Mouse (Mus musculus): ENCODE data around the gene Gm20388. TPM values are rescaled to one million over a fixed set of nuclear protein-coding genes. Genes with fewer than 3 reads are reported as not detected.
A peak's percentile ranks its signal among the peaks of the same experiment; 100 is the strongest.
"Not testable (repeated sequence)": the region's sequence is repeated elsewhere in the genome, so short reads cannot be mapped to it uniquely, and the experiment has no call there.

Gene Gm20388
- polyA plus RNA-seq, 1 experiment from 2014 or later = not detected

DNA sequence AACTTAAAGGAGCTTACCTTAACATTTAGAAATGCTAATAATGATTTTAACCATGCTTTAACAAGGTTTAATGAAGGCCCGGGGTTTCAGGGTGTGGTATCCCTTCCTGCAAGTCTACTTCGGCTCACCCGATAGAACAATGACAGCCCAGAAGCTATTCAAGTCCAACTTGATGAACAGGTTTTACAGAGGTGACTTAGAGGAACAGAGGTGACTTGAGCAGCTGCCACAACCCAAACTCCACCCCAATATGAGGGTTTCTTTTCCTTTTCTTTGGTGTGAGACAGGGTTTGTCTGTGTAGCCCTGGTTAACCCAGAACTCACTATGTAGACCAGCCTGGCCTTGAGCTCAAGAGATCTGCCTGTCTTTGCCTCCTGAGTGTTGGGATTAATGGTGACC lies 4083.4 kb downstream of the Gm20388 start:
- Histone ChIP-seq H3K4me3 (ENCODE audit: low read length) (no peak overlapping the region), H3K4me1 (replicated peaks; ENCODE audit: control insufficient read depth, insufficient read depth, low read length) (no peaks in the 10 kb centered on the region), H3K27ac (ENCODE audit: low read length) (peak overlapping the region; percentile 73), H3K36me3 (ENCODE audit: control insufficient read depth, insufficient read depth, low read length) (peaks cover 4% of the 10 kb centered on the region), H3K9me3 (ENCODE audit: control insufficient read depth, low read length) (no peaks in the 10 kb centered on the region), H3K9ac (ENCODE audit: low read length) (no peak overlapping the region), H3K4me2 (ENCODE audit: low read depth, low read length) (no peak overlapping the region), H3K27me3 (ENCODE audit: control insufficient read depth, insufficient read depth, low read depth, low read length) (no peaks in the 10 kb centered on the region)
- ATAC-seq (ENCODE audit: low read depth) = peak; percentile 75
- WGBS = 69% methylated on average over 3 of the region's 3 CpGs

DNA sequence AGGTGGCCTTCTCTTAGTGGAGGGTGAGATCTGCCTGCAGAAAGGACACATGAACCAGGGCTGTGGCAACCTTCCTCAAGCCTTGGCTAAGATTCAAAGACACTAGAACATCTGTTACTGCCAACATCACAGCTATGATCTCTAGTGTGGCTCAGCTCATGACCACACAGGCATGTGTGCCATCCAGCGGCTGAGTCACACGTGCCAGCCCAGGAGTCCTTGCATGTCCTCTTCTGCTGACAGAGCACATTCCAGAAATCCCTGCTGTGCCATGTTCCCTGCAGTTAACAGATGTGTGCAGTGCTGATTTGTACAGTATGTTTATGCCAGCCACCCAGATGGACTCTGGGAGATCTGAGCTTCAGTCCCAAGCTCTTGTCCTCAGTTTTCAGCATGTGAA lies 4088.9 kb downstream of the Gm20388 start:
- H3K9ac ChIP-seq (ENCODE audit: low read length) = no peak overlapping the region
- no peaks in the 10 kb centered on the region for H3K27me3 ChIP-seq (ENCODE audit: control insufficient read depth, insufficient read depth, low read depth, low read length)
- H3K27ac ChIP-seq (ENCODE audit: low read length) = no peak overlapping the region
- WGBS = 79% methylated on average over 2 of the region's 2 CpGs
- H3K9me3 ChIP-seq (ENCODE audit: control insufficient read depth, low read length) = no peaks in the 10 kb centered on the region
- no peak overlapping the region for H3K4me3 ChIP-seq (ENCODE audit: low read length)
- peaks cover 28% of the 10 kb centered on the region for H3K36me3 ChIP-seq (ENCODE audit: control insufficient read depth, insufficient read depth, low read length)
- no peak overlapping the region for H3K4me2 ChIP-seq (ENCODE audit: low read depth, low read length)
- ATAC-seq (ENCODE audit: low read depth) = no peak
- H3K4me1 ChIP-seq (replicated peaks; ENCODE audit: control insufficient read depth, insufficient read depth, low read length) = no peaks in the 10 kb centered on the region

DNA sequence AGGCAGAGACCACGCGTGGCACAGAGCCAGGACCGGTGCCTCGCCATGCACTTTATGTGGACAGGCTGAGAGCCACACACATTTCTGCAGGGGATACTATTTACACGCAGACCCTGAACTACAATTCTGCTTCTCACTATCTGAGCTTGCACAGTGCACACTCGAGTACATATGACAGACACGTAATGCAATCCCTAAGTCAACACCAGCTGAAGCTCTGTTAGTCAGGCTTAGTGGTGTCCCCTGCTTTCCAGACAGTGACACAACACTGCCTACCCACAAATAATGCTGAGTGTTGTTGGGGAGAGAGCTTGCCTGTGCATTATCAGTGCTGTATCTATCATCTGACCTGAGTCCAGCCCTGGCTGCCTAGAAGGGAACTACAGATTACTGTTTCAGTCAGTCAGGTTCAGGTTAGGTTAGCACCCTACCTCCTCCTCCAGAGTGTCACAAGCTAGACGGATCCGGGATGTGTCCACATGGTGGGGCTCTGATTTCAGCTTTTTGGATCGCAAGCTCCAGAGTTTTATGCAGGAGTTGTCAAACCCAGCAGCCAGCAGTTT lies 4092.0 kb downstream of the Gm20388 start:
- Histone ChIP-seq H3K27ac (ENCODE audit: low read length) (no peak overlapping the region), H3K27me3 (ENCODE audit: control insufficient read depth, insufficient read depth, low read depth, low read length) (no peaks in the 10 kb centered on the region), H3K4me2 (ENCODE audit: low read depth, low read length) (no peak overlapping the region), H3K9ac (ENCODE audit: low read length) (no peak overlapping the region), H3K36me3 (ENCODE audit: control insufficient read depth, insufficient read depth, low read length) (peaks cover 34% of the 10 kb centered on the region), H3K9me3 (ENCODE audit: control insufficient read depth, low read length) (no peaks in the 10 kb centered on the region), H3K4me3 (ENCODE audit: low read length) (no peak overlapping the region), H3K4me1 (replicated peaks; ENCODE audit: control insufficient read depth, insufficient read depth, low read length) (no peaks in the 10 kb centered on the region)
- no peak for ATAC-seq (ENCODE audit: low read depth)
- 89% methylated on average over 10 of the region's 10 CpGs for WGBS

GRCm38 (mm10) chr8:124007829-124008228 lies 4097.2 kb downstream of the Gm20388 start:
- Histone ChIP-seq H3K27ac (ENCODE audit: low read length) (no peak overlapping the region), H3K4me3 (ENCODE audit: low read length) (no peak overlapping the region), H3K9ac (ENCODE audit: low read length) (no peak overlapping the region), H3K27me3 (ENCODE audit: control insufficient read depth, insufficient read depth, low read depth, low read length) (no peaks in the 10 kb centered on the region), H3K36me3 (ENCODE audit: control insufficient read depth, insufficient read depth, low read length) (peaks cover 32% of the 10 kb centered on the region), H3K4me2 (ENCODE audit: low read depth, low read length) (no peak overlapping the region), H3K9me3 (ENCODE audit: control insufficient read depth, low read length) (no peaks in the 10 kb centered on the region), H3K4me1 (replicated peaks; ENCODE audit: control insufficient read depth, insufficient read depth, low read length) (no peaks in the 10 kb centered on the region)
- no peak for ATAC-seq (ENCODE audit: low read depth)
- whole genome bisulfite sequencing = 74% methylated on average over 6 of the region's 6 CpGs

DNA sequence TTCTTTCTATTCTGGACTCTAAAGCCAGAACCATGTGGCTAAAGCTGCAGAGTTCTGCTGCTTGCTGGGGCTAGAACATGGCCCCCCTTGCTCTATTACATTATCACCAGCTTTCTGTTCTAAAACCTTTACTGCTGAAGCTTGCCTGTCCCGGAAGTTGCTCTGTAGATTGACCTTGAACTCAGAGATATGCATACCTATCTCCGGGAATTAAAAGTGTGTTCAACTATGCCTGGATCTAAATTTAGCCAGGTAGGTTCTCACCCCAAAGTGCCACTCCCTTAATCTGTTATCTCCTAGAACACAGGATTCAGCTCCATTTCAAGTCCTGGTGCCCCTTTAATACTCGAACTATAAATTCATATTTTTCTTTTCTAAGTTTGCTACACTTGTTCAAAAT lies 4100.9 kb downstream of the Gm20388 start:
- 71% methylated on average over 3 of the region's 3 CpGs for WGBS
- Histone ChIP-seq H3K27ac (ENCODE audit: low read length) (no peak overlapping the region), H3K9me3 (ENCODE audit: control insufficient read depth, low read length) (no peaks in the 10 kb centered on the region), H3K27me3 (ENCODE audit: control insufficient read depth, insufficient read depth, low read depth, low read length) (no peaks in the 10 kb centered on the region), H3K36me3 (ENCODE audit: control insufficient read depth, insufficient read depth, low read length) (peaks cover 15% of the 10 kb centered on the region), H3K4me1 (replicated peaks; ENCODE audit: control insufficient read depth, insufficient read depth, low read length) (no peaks in the 10 kb centered on the region), H3K4me2 (ENCODE audit: low read depth, low read length) (no peak overlapping the region), H3K4me3 (ENCODE audit: low read length) (no peak overlapping the region), H3K9ac (ENCODE audit: low read length) (no peak overlapping the region)
- no peak for ATAC-seq (ENCODE audit: low read depth)

DNA sequence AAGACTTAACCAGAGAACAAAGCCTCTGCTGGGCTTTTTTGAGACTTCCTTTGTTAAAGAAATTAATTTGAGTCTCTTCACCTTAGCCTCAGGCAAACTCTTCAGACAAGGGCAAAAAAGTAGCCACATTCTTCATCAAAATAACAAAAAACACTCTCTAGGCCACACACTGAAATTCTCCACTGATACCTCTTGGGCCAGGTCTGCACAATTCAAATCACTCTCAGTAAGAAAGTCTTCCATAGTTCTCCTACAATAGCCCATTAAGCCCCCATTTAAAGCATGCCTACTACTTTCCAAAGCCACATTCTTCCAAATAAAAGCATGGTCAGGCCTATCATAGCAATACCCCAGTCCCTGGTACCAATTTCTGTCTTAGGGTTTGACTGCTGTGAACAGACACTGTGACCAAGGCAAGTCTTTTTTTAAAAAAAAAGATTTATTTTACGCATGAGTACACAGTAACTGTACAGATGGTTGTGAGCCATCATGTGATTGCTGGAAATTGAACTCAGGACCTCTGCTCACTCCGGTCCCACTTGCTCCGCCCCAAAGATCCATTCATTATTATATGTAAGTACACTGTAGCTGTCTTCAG lies 4101.4 kb downstream of the Gm20388 start:
- WGBS = 96% methylated on average over 3 of the region's 3 CpGs
- H3K9me3 ChIP-seq (ENCODE audit: control insufficient read depth, low read length) = no peaks in the 10 kb centered on the region
- no peaks in the 10 kb centered on the region for H3K27me3 ChIP-seq (ENCODE audit: control insufficient read depth, insufficient read depth, low read depth, low read length)
- no peak overlapping the region for H3K27ac ChIP-seq (ENCODE audit: low read length)
- ATAC-seq (ENCODE audit: low read depth) = no peak
- no peaks in the 10 kb centered on the region for H3K4me1 ChIP-seq (replicated peaks; ENCODE audit: control insufficient read depth, insufficient read depth, low read length)
- H3K36me3 ChIP-seq (ENCODE audit: control insufficient read depth, insufficient read depth, low read length) = peaks cover 13% of the 10 kb centered on the region; the same call in 1 of the 2 replicates
- no peak overlapping the region for H3K4me3 ChIP-seq (ENCODE audit: low read length)
- H3K9ac ChIP-seq (ENCODE audit: low read length) = no peak overlapping the region
- H3K4me2 ChIP-seq (ENCODE audit: low read depth, low read length) = no peak overlapping the region

GRCm38 (mm10) chr8:124014299-124014698 lies 4103.7 kb downstream of the Gm20388 start:
- H3K36me3 ChIP-seq (ENCODE audit: control insufficient read depth, insufficient read depth, low read length); H3K4me2 ChIP-seq (ENCODE audit: low read depth, low read length); H3K27me3 ChIP-seq (ENCODE audit: control insufficient read depth, insufficient read depth, low read depth, low read length); H3K4me3 ChIP-seq (ENCODE audit: low read length); H3K9ac ChIP-seq (ENCODE audit: low read length); H3K4me1 ChIP-seq (replicated peaks; ENCODE audit: control insufficient read depth, insufficient read depth, low read length); ATAC-seq (ENCODE audit: low read depth); H3K27ac ChIP-seq (ENCODE audit: low read length); H3K9me3 ChIP-seq (ENCODE audit: control insufficient read depth, low read length): not testable (repeated sequence)
- 95% methylated on average over 7 of the region's 7 CpGs for WGBS

DNA sequence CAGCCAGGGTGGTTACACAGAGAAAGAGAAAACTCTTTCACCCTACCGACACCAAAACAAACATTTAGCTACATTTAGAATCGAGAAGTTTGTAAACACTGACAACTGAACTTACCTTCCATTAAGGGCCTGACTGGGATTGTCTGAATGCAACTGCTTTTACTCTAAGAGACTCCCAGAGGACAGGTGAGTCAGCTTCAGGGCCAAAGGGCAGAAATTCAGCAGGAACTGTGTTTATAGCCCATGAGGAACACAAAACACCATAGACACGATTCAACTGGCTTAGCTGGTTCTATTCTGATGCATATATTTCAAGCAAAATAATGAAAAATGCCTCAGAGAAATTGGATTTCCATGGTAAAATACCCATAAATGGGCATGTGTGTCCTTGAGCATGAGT lies 4104.1 kb downstream of the Gm20388 start:
- ATAC-seq (ENCODE audit: low read depth) = no peak
- Histone ChIP-seq H3K4me1 (replicated peaks; ENCODE audit: control insufficient read depth, insufficient read depth, low read length) (peaks cover 6% of the 10 kb centered on the region), H3K27ac (ENCODE audit: low read length) (no peak overlapping the region), H3K4me2 (ENCODE audit: low read depth, low read length) (no peak overlapping the region), H3K9ac (ENCODE audit: low read length) (no peak overlapping the region), H3K4me3 (ENCODE audit: low read length) (no peak overlapping the region), H3K27me3 (ENCODE audit: control insufficient read depth, insufficient read depth, low read depth, low read length) (no peaks in the 10 kb centered on the region), H3K9me3 (ENCODE audit: control insufficient read depth, low read length) (no peaks in the 10 kb centered on the region), H3K36me3 (ENCODE audit: control insufficient read depth, insufficient read depth, low read length) (no peaks in the 10 kb centered on the region)
- 48% methylated on average over 3 of the region's 3 CpGs for WGBS

GRCm38 (mm10) chr8:124019782-124020181 lies 4109.1 kb downstream of the Gm20388 start:
- no peak overlapping the region for H3K27ac ChIP-seq (ENCODE audit: low read length)
- 17% methylated on average over 13 of the region's 13 CpGs for WGBS
- peak overlapping the region; percentile 89 for H3K4me3 ChIP-seq (ENCODE audit: low read length)
- H3K4me1 ChIP-seq (replicated peaks; ENCODE audit: control insufficient read depth, insufficient read depth, low read length) = peaks cover 19% of the 10 kb centered on the region
- ATAC-seq (ENCODE audit: low read depth) = no peak; the same call in 1 of the 2 replicates
- H3K4me2 ChIP-seq (ENCODE audit: low read depth, low read length) = peak overlapping the region; percentile 83
- peaks cover 7% of the 10 kb centered on the region; the same call in 1 of the 2 replicates for H3K36me3 ChIP-seq (ENCODE audit: control insufficient read depth, insufficient read depth, low read length)
- no peaks in the 10 kb centered on the region for H3K9me3 ChIP-seq (ENCODE audit: control insufficient read depth, low read length)
- peak overlapping the region; percentile 88 for H3K9ac ChIP-seq (ENCODE audit: low read length)
- H3K27me3 ChIP-seq (ENCODE audit: control insufficient read depth, insufficient read depth, low read depth, low read length) = no peaks in the 10 kb centered on the region
